Mouse (Mus musculus) myocyte (in vitro differentiated cells): ENCODE measurements around the gene Mbtd1. TPM values are rescaled to one million over a fixed set of nuclear protein-coding genes. Genes with fewer than 3 reads are reported as not detected.

ENCODE experiments used
- H3K27me3 ChIP-seq: one replicate; pipeline ENCODE4 v1.6.1; 2011; ENCODE audit not compliant: control insufficient read depth, insufficient read depth, insufficient read length
- H3K36me3 ChIP-seq: one replicate; pipeline ENCODE4 v1.6.1; 2011; ENCODE audit not compliant: control insufficient read depth, insufficient read depth
- H3K4me2 ChIP-seq: one replicate; pipeline ENCODE4 v1.6.1; 2011; ENCODE audit warnings: low read depth, control low read depth
- H3K4me3 ChIP-seq: one replicate; pipeline ENCODE4 v1.5.1; 2011; ENCODE audit warnings: mild to moderate bottlenecking, control low read depth, moderate library complexity
- H3K79me2 ChIP-seq: one replicate; pipeline ENCODE4 v1.6.1; 2011; ENCODE audit not compliant: control insufficient read depth, insufficient read depth
- H3ac ChIP-seq: one replicate; pipeline ENCODE4 v1.6.1; 2011; ENCODE audit not compliant: control insufficient read depth, insufficient read length
- CEBPB ChIP-seq: IDR thresholded peaks from 2 replicates; pipeline ENCODE4 v1.6.1; 2011; ENCODE audit warnings: mild to moderate bottlenecking, moderate library complexity; ENCODE audit not compliant: poor library complexity, insufficient read depth, severe bottlenecking
- E2F4 ChIP-seq: IDR thresholded peaks from one replicate; pipeline ENCODE4 v1.6.1; 2011; ENCODE audit warnings: mild to moderate bottlenecking, control low read depth, moderate library complexity; ENCODE audit not compliant: insufficient read depth
- MAX ChIP-seq: IDR thresholded peaks from one replicate; pipeline ENCODE4 v1.6.1; 2011; ENCODE audit warnings: low read depth, mild to moderate bottlenecking, control low read depth
- MYOD1 ChIP-seq, 3 experiments: IDR thresholded peaks; one replicate each; pipeline ENCODE4 v1.6.1; 2011; ENCODE audit warnings: control low read depth in 2 of 3, low read depth in 2 of 3, mild to moderate bottlenecking in 2 of 3, moderate library complexity in 1 of 3; ENCODE audit not compliant: insufficient read length in 2 of 3, control insufficient read depth in 1 of 3
- MYOG ChIP-seq, 3 experiments: IDR thresholded peaks; one replicate each; pipeline ENCODE4 v1.6.1; 2011; ENCODE audit warnings: control low read depth in 2 of 3, low read depth in 2 of 3, mild to moderate bottlenecking in 2 of 3; ENCODE audit not compliant: insufficient read length in 2 of 3, control insufficient read depth in 1 of 3, insufficient read depth in 1 of 3
- POLR2A ChIP-seq: IDR thresholded peaks from one replicate; pipeline ENCODE4 v1.6.1; 2011; ENCODE audit warnings: low read depth, mild to moderate bottlenecking, control low read depth, moderate library complexity; ENCODE audit not compliant: insufficient read length
- POLR2AphosphoS2 ChIP-seq: IDR thresholded peaks from one replicate; pipeline ENCODE4 v1.6.1; 2011; ENCODE audit warnings: low read depth, control low read depth; ENCODE audit not compliant: insufficient read length
- REST ChIP-seq: IDR thresholded peaks from one replicate; pipeline ENCODE4 v1.6.1; 2011; ENCODE audit warnings: mild to moderate bottlenecking, control low read depth, moderate library complexity; ENCODE audit not compliant: insufficient read depth, insufficient read length
- SRF ChIP-seq: IDR thresholded peaks from one replicate; pipeline ENCODE4 v1.6.1; 2011; ENCODE audit warnings: low read depth; ENCODE audit not compliant: control insufficient read depth, insufficient read length
- TCF12 ChIP-seq: IDR thresholded peaks from one replicate; pipeline ENCODE4 v1.6.1; 2011; ENCODE audit warnings: mild to moderate bottlenecking, control low read depth; ENCODE audit not compliant: poor library complexity, insufficient read depth, severe bottlenecking
- TCF3 ChIP-seq: IDR thresholded peaks from one replicate; pipeline ENCODE4 v1.6.1; 2011; ENCODE audit warnings: low read depth, control low read depth; ENCODE audit not compliant: insufficient read length
- USF1 ChIP-seq: IDR thresholded peaks from one replicate; pipeline ENCODE4 v1.6.1; 2011; ENCODE audit warnings: low read depth, mild to moderate bottlenecking, control low read depth, moderate library complexity
- polyA plus RNA-seq: library from polyadenylated mRNA; unstranded; fragments of >200 nt; fragmentation: generic; extraction: Trizol; gene quantifications from one replicate; pipeline ENCODE4 v1.2.1, GENCODE M21; 2012; ENCODE audit warnings: missing spikeins

The Mbtd1 gene
- polyA plus RNA-seq, 1 experiment = 4.2 TPM

- Histone ChIP-seq H3K36me3 (peaks cover 14% of the 10 kb centered on the region), H3K27me3 (no peaks in the 10 kb centered on the region), H3K4me3 (no peak overlapping the region)
Observed at GRCm38 (mm10) chr11:93940906-93941305, 55.3 kb downstream of the Mbtd1 start.

DNA sequence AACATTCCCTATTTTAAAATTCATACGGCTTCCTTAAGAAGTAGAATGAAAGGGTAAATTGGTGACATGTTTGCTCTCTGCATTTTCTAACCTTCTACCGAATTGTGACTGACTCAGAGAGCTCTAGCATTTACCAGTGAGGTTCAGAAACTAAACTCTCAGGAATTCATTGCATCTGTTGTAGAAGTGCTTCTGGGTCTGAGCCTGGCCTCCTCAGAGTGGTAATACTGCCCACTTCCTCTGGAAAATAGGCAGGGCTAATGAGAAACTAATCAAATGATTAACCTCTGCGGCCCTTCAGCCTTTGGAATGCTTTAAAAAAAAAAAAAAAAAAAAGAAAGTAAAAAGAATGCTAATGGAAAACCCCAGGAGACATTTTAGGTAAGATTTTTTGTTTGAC lies 59.3 kb downstream of the Mbtd1 start:
- no peak overlapping the region for H3K4me3 ChIP-seq
- H3ac ChIP-seq = no peak overlapping the region
- H3K36me3 ChIP-seq = peaks cover 9% of the 10 kb centered on the region
- H3K4me2 ChIP-seq = no peak overlapping the region
- H3K27me3 ChIP-seq = no peaks in the 10 kb centered on the region
- H3K79me2 ChIP-seq = no peaks in the 10 kb centered on the region
- TF ChIP-seq MAX (no peak), USF1 (no peak), SRF (no peak), MYOG (IDR thresholded peaks at IDR 0.05; ENCODE audit: control insufficient read depth in 1 of 3, insufficient read depth in 1 of 3, insufficient read length in 2 of 3, low read depth in 2 of 3) (no peak), POLR2AphosphoS2 (no peak), TCF12 (no peak), E2F4 (no peak), TCF3 (no peak)

More at GRCm38 (mm10) chr11:93940906-93941305, 55.3 kb downstream of the Mbtd1 start:
- no peak for TF ChIP-seq POLR2A
- no peak for TF ChIP-seq MAX
- no peak for TF ChIP-seq MYOG (IDR thresholded peaks at IDR 0.05; ENCODE audit: control insufficient read depth in 1 of 3, insufficient read depth in 1 of 3, insufficient read length in 2 of 3, low read depth in 2 of 3)
- no peaks in the 10 kb centered on the region for H3K79me2 ChIP-seq
- H3K4me2 ChIP-seq = no peak overlapping the region
- H3ac ChIP-seq = no peak overlapping the region

DNA sequence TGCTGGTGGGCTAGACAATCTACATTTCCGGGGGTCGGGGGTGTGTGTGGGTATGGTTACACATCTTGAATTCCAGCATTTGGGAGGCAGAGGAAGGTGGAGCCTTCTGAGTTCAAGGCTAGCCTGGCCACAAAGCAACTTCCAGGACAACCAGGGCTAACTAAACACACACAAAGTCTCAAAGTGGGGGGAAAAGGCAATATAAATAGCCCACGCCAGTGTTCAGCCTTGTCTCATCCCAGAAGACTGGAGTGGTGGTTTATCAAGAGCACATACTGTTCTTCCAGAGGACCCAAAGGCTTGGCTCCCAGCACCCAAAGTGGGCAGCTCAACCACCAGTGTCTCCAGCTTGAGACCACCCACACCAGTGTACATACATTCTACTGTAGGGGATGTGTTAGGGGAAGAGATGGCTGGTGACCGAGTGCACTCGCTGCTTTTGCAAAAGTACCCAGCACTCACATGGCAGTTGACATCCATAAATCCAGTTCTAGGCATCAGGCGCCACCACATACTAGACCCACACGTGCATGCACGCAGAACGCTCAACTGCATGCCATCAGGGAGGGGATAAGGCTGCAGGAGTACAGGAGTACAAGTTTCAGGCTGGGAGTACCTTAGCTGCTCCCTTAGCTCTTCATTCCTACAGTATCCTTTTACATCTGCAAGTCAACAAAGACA lies 63.4 kb downstream of the Mbtd1 start:
- TF ChIP-seq POLR2AphosphoS2 = peak; percentile 72
- no peak for TF ChIP-seq REST
- TF ChIP-seq MYOG (IDR thresholded peaks at IDR 0.05; ENCODE audit: control insufficient read depth in 1 of 3, insufficient read depth in 1 of 3, insufficient read length in 2 of 3, low read depth in 2 of 3) = no peak
- no peak for TF ChIP-seq USF1
- no peak for TF ChIP-seq CEBPB
- TF ChIP-seq TCF12 = no peak
- no peak for TF ChIP-seq TCF3
- no peak for TF ChIP-seq MAX
- peak; percentile 41 for TF ChIP-seq POLR2A
- Histone ChIP-seq H3K4me2 (no peak overlapping the region), H3K79me2 (peaks cover 19% of the 10 kb centered on the region), H3ac (no peak overlapping the region), H3K4me3 (no peak overlapping the region), H3K36me3 (peaks cover 22% of the 10 kb centered on the region), H3K27me3 (no peaks in the 10 kb centered on the region)

DNA sequence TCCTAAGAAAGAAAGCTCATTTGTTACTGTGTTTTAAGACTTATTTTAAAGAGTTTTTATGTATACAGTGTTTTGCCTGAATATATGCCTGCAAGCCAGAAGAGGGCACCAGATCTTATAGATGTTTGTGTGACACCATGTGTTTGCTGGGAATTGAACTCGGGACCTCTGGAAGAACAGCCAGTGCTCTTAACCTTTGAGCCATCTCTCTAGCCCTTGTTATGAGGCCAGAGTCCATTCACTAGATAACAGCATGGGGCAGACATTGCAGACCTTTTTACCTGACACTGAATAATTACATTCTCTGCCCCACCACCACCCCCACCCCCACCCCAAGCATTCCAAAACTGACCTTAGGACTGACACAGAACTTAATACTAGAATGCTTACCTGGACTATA lies 64.4 kb downstream of the Mbtd1 start:
- H3K27me3 ChIP-seq = no peaks in the 10 kb centered on the region
- H3K36me3 ChIP-seq = peaks cover 22% of the 10 kb centered on the region
- TF ChIP-seq MAX (no peak), POLR2AphosphoS2 (no peak), REST (no peak), SRF (no peak), E2F4 (no peak)
- no peak overlapping the region for H3ac ChIP-seq
- peaks cover 26% of the 10 kb centered on the region for H3K79me2 ChIP-seq
- H3K4me2 ChIP-seq = no peak overlapping the region
- H3K4me3 ChIP-seq = no peak overlapping the region

- no peak for TF ChIP-seq TCF3
- TF ChIP-seq MAX = no peak
- no peak for TF ChIP-seq E2F4
- no peak for TF ChIP-seq TCF12
- TF ChIP-seq CEBPB = no peak
- no peak for TF ChIP-seq MYOD1 (IDR thresholded peaks at IDR 0.05; ENCODE audit: control insufficient read depth in 1 of 3, insufficient read length in 2 of 3, low read depth in 2 of 3)
- TF ChIP-seq REST = no peak
- TF ChIP-seq USF1 = no peak
- H3K4me3 ChIP-seq = no peak overlapping the region
- H3ac ChIP-seq = no peak overlapping the region
- H3K4me2 ChIP-seq = no peak overlapping the region
- peaks cover 22% of the 10 kb centered on the region for H3K36me3 ChIP-seq
- no peaks in the 10 kb centered on the region for H3K27me3 ChIP-seq
- H3K79me2 ChIP-seq = peaks cover 28% of the 10 kb centered on the region
Observed at GRCm38 (mm10) chr11:93952376-93952775, 66.7 kb downstream of the Mbtd1 start.
